Mouse (Mus musculus): ENCODE results near the gene Pgpep1.

Gene Pgpep1

GRCm38 (mm10) chr8:70659604-70660272 lies 450 bp downstream of the Pgpep1 start:
- peak; percentile 92 for DNase-seq (ENCODE audit: low read depth)

DNA sequence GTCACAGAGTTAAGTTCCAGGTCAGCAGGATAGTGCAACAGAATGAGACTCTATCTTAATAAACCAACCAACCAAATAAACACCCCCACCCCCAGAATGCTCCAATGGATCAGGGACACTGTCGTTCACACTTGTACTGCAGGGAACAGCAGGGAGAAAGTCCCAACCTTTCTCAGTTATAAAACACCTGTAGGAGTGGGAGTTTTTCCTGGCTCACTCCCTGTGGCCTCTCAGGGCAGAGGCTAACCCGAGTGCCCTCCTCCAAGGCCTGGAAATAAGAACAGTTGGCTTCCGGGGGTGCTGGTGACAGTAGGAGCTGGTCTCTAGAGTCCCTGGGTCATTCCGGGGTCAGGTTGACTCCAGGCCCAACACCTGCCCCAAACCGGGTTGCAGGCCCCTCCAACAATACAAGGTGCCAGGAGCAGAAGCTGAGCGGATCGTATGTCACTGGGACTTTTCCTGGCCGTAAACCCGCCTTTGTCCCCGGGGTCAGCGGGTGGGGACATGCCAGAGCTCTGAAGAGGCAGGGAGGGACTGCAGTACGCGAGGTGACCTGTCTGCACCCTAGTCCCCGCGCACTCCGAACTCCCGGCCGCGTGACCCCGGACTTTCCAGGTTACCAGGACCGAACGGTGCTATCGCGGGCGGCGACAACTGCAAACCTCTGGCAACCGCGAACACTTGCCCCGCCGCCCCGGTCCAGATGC lies 1.1 kb downstream of the Pgpep1 start:
- DNase-seq (ENCODE audit: low read depth): peak; percentile 41

DNA sequence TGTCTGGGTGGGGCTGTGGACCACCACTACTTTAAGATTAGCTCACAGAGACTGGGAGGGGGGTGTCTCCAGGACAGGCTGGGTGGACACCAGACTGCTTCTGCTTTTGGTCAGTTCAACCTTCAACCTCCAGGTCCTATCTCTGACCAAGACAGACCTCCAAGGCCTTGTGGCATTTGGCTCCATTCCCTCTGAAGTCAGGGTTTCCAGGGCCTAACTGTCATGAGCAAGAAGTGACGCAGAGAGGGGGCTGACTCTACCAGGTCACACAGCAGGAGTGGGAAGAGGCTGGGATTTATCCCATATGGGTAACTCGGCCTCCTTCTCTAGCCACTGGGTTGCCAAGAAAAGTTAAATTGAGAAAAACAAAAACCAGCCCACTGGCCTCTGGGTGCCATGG lies 2.4 kb downstream of the Pgpep1 start:
- no peak for DNase-seq (ENCODE audit: low read depth)

GRCm38 (mm10) chr8:70657214-70657613 lies 3.0 kb downstream of the Pgpep1 start:
- DNase-seq (ENCODE audit: low read depth): no peak

- no peak for DNase-seq (ENCODE audit: low read depth)
These were observed 3.9 kb downstream of the Pgpep1 start for GRCm38 (mm10) chr8:70656193-70656790.

DNA sequence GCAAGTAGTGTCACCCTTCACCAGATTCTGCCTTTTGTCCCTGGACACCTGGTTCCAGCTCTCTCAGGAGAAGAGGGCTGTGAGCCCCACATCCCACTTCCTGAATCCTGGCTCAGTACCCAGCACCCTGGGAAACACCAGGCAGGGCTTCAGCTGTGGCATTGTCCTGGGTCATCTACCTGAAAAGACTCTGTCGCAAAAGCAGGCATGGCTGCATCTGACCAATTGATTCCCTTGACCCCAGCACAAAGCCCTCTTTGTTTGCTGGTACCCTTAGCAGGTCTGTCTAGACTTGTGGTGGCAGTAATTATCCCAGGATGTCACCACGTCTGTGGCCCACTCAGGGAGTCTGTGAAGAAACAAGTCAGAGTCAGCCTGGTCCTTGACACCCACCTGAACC lies 4.7 kb downstream of the Pgpep1 start:
- DNase-seq (ENCODE audit: low read depth): no peak

DNA sequence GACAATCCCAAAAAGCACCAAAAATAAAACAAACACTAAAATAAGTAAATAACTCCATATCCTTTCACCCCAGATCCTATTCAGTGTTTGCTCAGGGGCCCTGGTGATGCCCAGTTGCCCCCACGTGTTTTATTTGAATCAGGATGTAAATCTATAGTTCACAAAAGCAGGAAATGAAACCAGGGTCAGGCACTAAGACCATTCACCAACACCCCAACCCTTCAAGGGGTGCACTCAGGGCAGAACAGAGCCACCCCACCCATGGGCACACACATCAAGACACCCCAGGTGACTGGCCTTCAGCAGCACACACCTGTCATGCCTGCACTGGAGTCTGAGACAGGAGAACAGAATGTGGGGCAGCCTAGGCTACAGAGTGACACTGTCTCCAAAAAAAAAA lies 6.1 kb downstream of the Pgpep1 start:
- DNase-seq (ENCODE audit: low read depth): no peak

- DNase-seq (ENCODE audit: low read depth): peak; percentile 76
These were observed 7.0 kb downstream of the Pgpep1 start for GRCm38 (mm10) chr8:70653226-70653625.

- DNase-seq (ENCODE audit: low read depth): no peak
These were observed 9.8 kb downstream of the Pgpep1 start for GRCm38 (mm10) chr8:70650351-70650750.

DNA sequence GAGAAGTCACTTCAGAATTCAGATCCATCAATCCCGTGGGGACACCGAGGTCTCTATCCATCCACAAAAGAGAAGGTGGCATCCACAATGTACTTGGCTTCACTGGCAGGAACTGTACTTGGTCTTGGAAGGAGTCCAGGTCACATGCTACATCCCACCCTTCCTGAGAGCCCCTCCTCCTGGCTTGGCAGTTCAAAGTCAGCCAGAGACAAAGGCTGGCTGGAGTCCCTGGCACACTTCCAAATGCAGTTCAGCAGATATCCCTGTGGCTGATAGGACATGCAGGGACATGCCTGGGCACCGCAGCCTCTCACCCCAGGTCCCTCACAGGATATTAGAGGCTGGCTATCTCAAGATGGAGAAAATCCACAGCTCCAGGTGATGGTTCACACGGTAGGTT lies 10.9 kb downstream of the Pgpep1 start:
- DNase-seq (ENCODE audit: low read depth): peak; percentile 97

GRCm38 (mm10) chr8:70648921-70649320 lies 11.3 kb downstream of the Pgpep1 start:
- DNase-seq (ENCODE audit: low read depth): no peak

GRCm38 (mm10) chr8:70648164-70648442 lies 12.1 kb downstream of the Pgpep1 start:
- DNase-seq (ENCODE audit: low read depth): no peak

GRCm38 (mm10) chr8:70647343-70648163 lies 12.6 kb downstream of the Pgpep1 start:
- DNase-seq (ENCODE audit: low read depth): no peak

GRCm38 (mm10) chr8:70646775-70647174 lies 13.4 kb downstream of the Pgpep1 start:
- peak; percentile 60 for DNase-seq (ENCODE audit: low read depth)

GRCm38 (mm10) chr8:70646369-70646768 lies 13.8 kb downstream of the Pgpep1 start:
- DNase-seq (ENCODE audit: low read depth): no peak

DNA sequence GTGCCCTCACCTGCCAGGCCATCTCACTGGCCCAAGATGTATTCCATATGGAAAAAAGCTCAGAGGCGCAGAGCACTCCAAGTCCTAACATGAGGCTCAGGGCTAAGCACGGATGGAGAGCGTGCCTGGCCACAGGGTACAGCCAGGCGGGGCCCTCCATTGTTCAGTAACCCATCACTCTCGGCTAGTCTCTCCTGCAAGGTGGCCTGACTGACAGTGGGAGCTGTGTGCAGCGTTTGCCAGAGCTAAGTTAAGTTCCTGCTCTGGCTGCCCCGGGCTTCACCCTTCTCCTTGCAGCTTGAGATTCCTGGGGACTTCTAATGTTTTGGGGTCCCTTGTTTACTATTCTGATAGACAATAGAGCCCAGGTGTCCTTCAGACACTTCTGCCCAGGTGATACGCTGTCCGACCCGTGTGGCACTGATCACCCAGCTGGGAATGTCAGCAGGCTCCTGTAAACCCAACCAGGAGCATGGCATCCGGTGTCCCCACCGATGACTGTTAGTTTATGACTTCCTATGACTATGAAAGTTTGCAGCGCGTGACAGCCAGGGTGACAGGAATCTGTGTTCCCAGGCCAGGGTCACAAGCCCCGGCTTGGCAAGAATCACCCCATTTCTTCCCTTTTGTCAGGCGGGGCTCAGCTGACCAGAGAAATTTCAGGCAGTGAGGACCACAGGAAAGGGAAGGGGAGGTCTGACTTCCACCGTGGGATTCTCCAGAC lies 14.5 kb downstream of the Pgpep1 start:
- no peak for DNase-seq (ENCODE audit: low read depth)

DNA sequence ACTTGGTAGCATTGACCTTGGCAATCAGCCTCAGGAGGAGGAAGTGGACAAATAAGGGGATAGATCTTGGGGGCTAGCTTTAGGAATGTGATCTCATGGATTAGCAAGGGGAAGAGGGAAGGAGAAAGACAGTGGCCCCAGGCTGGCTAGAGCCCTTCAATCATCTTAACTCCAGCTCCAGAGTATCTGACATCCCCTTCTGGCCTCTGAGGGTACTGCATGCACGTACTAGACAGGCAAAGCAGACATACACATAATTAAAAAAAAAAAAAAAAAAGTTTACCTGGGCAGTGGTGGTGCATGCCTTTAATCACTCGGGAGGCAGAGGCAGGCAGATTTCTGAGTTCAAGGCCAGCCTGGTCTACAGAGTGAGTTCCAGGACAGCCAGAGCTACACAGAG lies 16.1 kb downstream of the Pgpep1 start:
- DNase-seq (ENCODE audit: low read depth): peak; percentile 57

- no peak for DNase-seq (ENCODE audit: low read depth)
These were observed 17.2 kb downstream of the Pgpep1 start for GRCm38 (mm10) chr8:70643019-70643418.

- DNase-seq (ENCODE audit: low read depth): no peak
These were observed 21.4 kb downstream of the Pgpep1 start for GRCm38 (mm10) chr8:70638752-70639151.

- DNase-seq (ENCODE audit: low read depth): no peak
These were observed 23.4 kb downstream of the Pgpep1 start for GRCm38 (mm10) chr8:70636838-70637237.

GRCm38 (mm10) chr8:70635527-70635926 lies 24.7 kb downstream of the Pgpep1 start:
- peak; percentile 89 for DNase-seq (ENCODE audit: low read depth)

DNA sequence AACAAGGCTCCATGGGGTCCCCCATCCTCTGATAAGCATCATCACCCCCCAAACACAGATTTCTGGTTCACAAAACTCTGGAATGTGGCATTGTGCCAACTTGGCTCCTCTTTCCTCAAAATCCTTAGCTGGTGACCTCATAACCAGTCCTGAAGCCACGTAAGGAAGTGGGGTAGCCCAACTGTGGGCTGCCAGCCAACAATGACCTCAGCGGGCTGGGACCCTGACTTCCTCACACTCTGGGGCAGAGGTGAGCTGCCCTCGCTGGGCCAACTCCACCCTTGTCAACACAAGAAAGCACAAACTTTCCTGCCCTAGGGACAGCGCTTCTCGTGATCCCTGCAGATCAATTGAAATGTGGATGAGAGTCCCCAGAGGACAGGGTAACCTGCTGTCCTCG lies 26.1 kb downstream of the Pgpep1 start:
- DNase-seq (ENCODE audit: low read depth): peak; percentile 86

All from 416B (cell line).